Mouse (Mus musculus) intestine, embryonic 14.5 days (tissue): ENCODE results near the gene Coa3. TPM values are rescaled to one million over a fixed set of nuclear protein-coding genes. Genes with fewer than 3 reads are reported as not detected.
A peak's percentile ranks its signal among the peaks of the same experiment; 100 is the strongest.

ENCODE experiments used
- ATAC-seq: fragments of 200-750 bp; cut with Nextera tagmentation; replicated peaks from 2 replicates; pipeline ENCODE4 v1.8.0; 2017; ENCODE audit warnings: low read depth, moderate number of reproducible peaks, moderate TSS enrichment, moderate library complexity; ENCODE audit not compliant: low FRiP score, low TSS enrichment
- DNase-seq: peaks from one replicate; pipeline ENCODE4 v3.0.0-alpha.2; 2018; ENCODE audit warnings: low spot score
- H3K27ac ChIP-seq: fragments of 300-500 bp; sonication (generic); 2 replicates; pipeline ENCODE4 v1.5.1; 2014; ENCODE audit warnings: low read depth, mild to moderate bottlenecking, control low read depth
- H3K27me3 ChIP-seq: fragments of 300-500 bp; sonication (generic); replicated peaks from 2 replicates; pipeline ENCODE4 v1.6.1; 2014; ENCODE audit warnings: low read length, control low read depth; ENCODE audit not compliant: control insufficient read depth, insufficient read depth
- H3K36me3 ChIP-seq: fragments of 300-500 bp; sonication (generic); 2 replicates; pipeline ENCODE4 v1.6.1; 2014; ENCODE audit warnings: low read length, control low read depth; ENCODE audit not compliant: control insufficient read depth, insufficient read depth
- H3K4me1 ChIP-seq: fragments of 300-500 bp; sonication (generic); replicated peaks from 2 replicates; pipeline ENCODE4 v1.6.1; 2014; ENCODE audit warnings: low read length, control low read depth, mixed read lengths; ENCODE audit not compliant: control insufficient read depth, insufficient read depth
- H3K4me2 ChIP-seq: fragments of 300-500 bp; sonication (generic); 2 replicates; pipeline ENCODE4 v1.6.1; 2014; ENCODE audit warnings: low read length
- H3K4me3 ChIP-seq: fragments of 300-500 bp; sonication (generic); 2 replicates; pipeline ENCODE4 v1.5.1; 2014; ENCODE audit warnings: low read depth, low read length, control low read depth, mixed read lengths
- H3K9ac ChIP-seq: fragments of 300-500 bp; sonication (generic); 2 replicates; pipeline ENCODE4 v1.6.1; 2014; ENCODE audit warnings: mild to moderate bottlenecking, low read length
- H3K9me3 ChIP-seq: fragments of 300-500 bp; sonication (generic); 2 replicates; pipeline ENCODE4 v1.6.1; 2016; ENCODE audit warnings: low read length, control low read depth; ENCODE audit not compliant: control insufficient read depth
- WGBS: fragments of 180-500 bp; shearing (Covaris S2); extraction: QIAGEN DNeasy Blood & Tissue Kit; methylation state at CpG from one replicate; pipeline ENCODE4 v1.1.7; 2014; 5-methylcytosine and 5-hydroxymethylcytosine counted together
- polyA plus RNA-seq: library from polyadenylated mRNA; unstranded; fragments of >200 nt; fragmentation: Nextera tagmentation; extraction: Ambion mirVana; gene quantifications from 2 replicates; pipeline ENCODE4 v1.2.1, GENCODE M21; 2014

The Coa3 gene
- polyA plus RNA-seq, 1 experiment from 2014 or later = 265 TPM

GRCm38 (mm10) chr11:101315082-101315650 lies 36.3 kb upstream of the Coa3 start:
- peak overlapping the region; percentile 96 for H3K4me3 ChIP-seq
- no peaks in the 10 kb centered on the region for H3K9me3 ChIP-seq
- peaks cover 6% of the 10 kb centered on the region; the same call in 1 of the 2 replicates for H3K4me1 ChIP-seq
- H3K27ac ChIP-seq = peak overlapping the region; percentile 85
- H3K9ac ChIP-seq = peak overlapping the region; percentile 87
- no peak for DNase-seq
- peaks cover 22% of the 10 kb centered on the region for H3K36me3 ChIP-seq
- 0 out of 2 replicates have a peak, but pooled peaks have one; percentile 6 for ATAC-seq
- 78% methylated on average over 8 of the region's 8 CpGs for WGBS
- peak overlapping the region; percentile 92 for H3K4me2 ChIP-seq
- no peaks in the 10 kb centered on the region for H3K27me3 ChIP-seq

GRCm38 (mm10) chr11:101314567-101314966 lies 35.7 kb upstream of the Coa3 start:
- Histone ChIP-seq H3K9ac (no peak overlapping the region), H3K36me3 (peaks cover 16% of the 10 kb centered on the region), H3K27me3 (no peaks in the 10 kb centered on the region), H3K9me3 (no peaks in the 10 kb centered on the region), H3K4me3 (no peak overlapping the region), H3K4me1 (peaks cover 6% of the 10 kb centered on the region; the same call in 1 of the 2 replicates), H3K27ac (no peak overlapping the region), H3K4me2 (no peak overlapping the region)
- 93% methylated on average over 1 of the region's 1 CpGs for WGBS
- ATAC-seq = no peak
- no peak for DNase-seq

- WGBS = 65% methylated on average over 3 of the region's 3 CpGs
- DNase-seq (no peak), ATAC-seq (no peak)
- peaks cover 3% of the 10 kb centered on the region; the same call in 1 of the 2 replicates for H3K4me1 ChIP-seq
- H3K9me3 ChIP-seq = no peaks in the 10 kb centered on the region
- H3K27ac ChIP-seq = no peak overlapping the region
- no peaks in the 10 kb centered on the region for H3K27me3 ChIP-seq
- H3K4me3 ChIP-seq = no peak overlapping the region
- no peak overlapping the region for H3K9ac ChIP-seq
- no peaks in the 10 kb centered on the region for H3K36me3 ChIP-seq
- H3K4me2 ChIP-seq = no peak overlapping the region
These were observed 33.2 kb upstream of the Coa3 start for GRCm38 (mm10) chr11:101312150-101312549.

GRCm38 (mm10) chr11:101311083-101311482 lies 32.2 kb upstream of the Coa3 start:
- H3K27ac ChIP-seq = no peak overlapping the region
- WGBS = 83% methylated on average over 3 of the region's 3 CpGs
- ATAC-seq (no peak), DNase-seq (no peak)
- no peaks in the 10 kb centered on the region for H3K27me3 ChIP-seq
- no peak overlapping the region for H3K4me3 ChIP-seq
- no peaks in the 10 kb centered on the region for H3K4me1 ChIP-seq
- H3K4me2 ChIP-seq = no peak overlapping the region
- H3K9ac ChIP-seq = no peak overlapping the region
- no peaks in the 10 kb centered on the region for H3K9me3 ChIP-seq
- H3K36me3 ChIP-seq = no peaks in the 10 kb centered on the region

- H3K27me3 ChIP-seq = no peaks in the 10 kb centered on the region
- ATAC-seq = 0 out of 2 replicates have a peak, but pooled peaks have one; percentile 64
- no peaks in the 10 kb centered on the region for H3K36me3 ChIP-seq
- 25% methylated on average over 5 of the region's 5 CpGs for WGBS
- no peak overlapping the region for H3K27ac ChIP-seq
- no peak overlapping the region for H3K4me3 ChIP-seq
- H3K9me3 ChIP-seq = no peaks in the 10 kb centered on the region
- no peak overlapping the region for H3K9ac ChIP-seq
- no peak overlapping the region for H3K4me2 ChIP-seq
- no peak for DNase-seq
- no peaks in the 10 kb centered on the region for H3K4me1 ChIP-seq
These were observed 28.8 kb upstream of the Coa3 start for GRCm38 (mm10) chr11:101307744-101308143.

GRCm38 (mm10) chr11:101302004-101302798 lies 23.3 kb upstream of the Coa3 start, which contains the start of gene Becn1:
Gene Becn1 (minus strand): TSS chr11:101302286.
- Histone ChIP-seq H3K27ac (peak within 1 kb of the TSS; percentile 43), H3K4me2 (peak within 1 kb of the TSS; percentile 99), H3K9ac (peak within 1 kb of the TSS; percentile 82), H3K27me3 (no peaks in the 10 kb centered on the region), H3K9me3 (no peaks in the 10 kb centered on the region), H3K4me3 (peak within 1 kb of the TSS; percentile 96), H3K36me3 (peaks cover 16% of the 10 kb centered on the region), H3K4me1 (peaks cover 10% of the 10 kb centered on the region)
- ATAC-seq = peak; percentile 96
- 6% methylated on average over 39 of the region's 39 CpGs for WGBS
- DNase-seq = peak; percentile 99

- peak overlapping the region; percentile 96 for H3K4me3 ChIP-seq
- WGBS = 12% methylated on average over 26 of the region's 26 CpGs
- no peaks in the 10 kb centered on the region for H3K27me3 ChIP-seq
- H3K27ac ChIP-seq = peak overlapping the region; percentile 43
- peaks cover 10% of the 10 kb centered on the region for H3K4me1 ChIP-seq
- peaks cover 22% of the 10 kb centered on the region for H3K36me3 ChIP-seq
- DNase-seq (no peak), ATAC-seq (peak; percentile 48; the same call in 1 of the 2 replicates)
- peak overlapping the region; percentile 99 for H3K4me2 ChIP-seq
- H3K9ac ChIP-seq = peak overlapping the region; percentile 82
- no peaks in the 10 kb centered on the region for H3K9me3 ChIP-seq
These were observed 22.5 kb upstream of the Coa3 start for GRCm38 (mm10) chr11:101301299-101302003.

- Histone ChIP-seq H3K9me3 (no peaks in the 10 kb centered on the region), H3K9ac (peak overlapping the region; percentile 82), H3K4me1 (peaks cover 10% of the 10 kb centered on the region), H3K4me3 (peak overlapping the region; percentile 96), H3K27me3 (no peaks in the 10 kb centered on the region), H3K4me2 (peak overlapping the region; percentile 99), H3K27ac (no peak overlapping the region), H3K36me3 (peaks cover 23% of the 10 kb centered on the region)
- WGBS = 63% methylated on average over 7 of the region's 7 CpGs
- DNase-seq (no peak), ATAC-seq (no peak)
These were observed 22.0 kb upstream of the Coa3 start for GRCm38 (mm10) chr11:101300881-101301280.
